ENCODE assay signal across 29 mouse cellular contexts in genomic region chr5:65770493-65770892, GRCm38 (mm10). TPM values are rescaled to one million over a fixed set of nuclear protein-coding genes. Genes with fewer than 3 reads are reported as not detected.
A peak's percentile ranks its signal among the peaks of the same experiment; 100 is the strongest.
DNase-seq lines count a peak whose midpoint lies in the region; ATAC-seq and TF ChIP-seq lines count a peak whose summit lies in the region.
"Had no signal": no experiment of that assay in that cellular context is flagged by ENCODE, and none has a peak within 500 bp of the region (broad histone marks: within the 10 kb centered on the region; RNA-seq: fewer than 3 reads in every experiment).

No protein-coding gene starts in this region.

- no peaks in the 10 kb centered on the region for H3K27me3 ChIP-seq in lung, embryonic 14.5 days (ENCODE audit: insufficient read depth, low read length)
- no peaks in the 10 kb centered on the region for H3K27me3 ChIP-seq in lung, postnatal 0 days (replicated peaks; ENCODE audit: insufficient read depth, low read length)
- H3K27me3 ChIP-seq: CH12.LX; embryonic facial prominence, embryonic 12.5 days; embryonic facial prominence, embryonic 15.5 days; forebrain, embryonic 13.5 days; heart, embryonic 12.5 days; heart, embryonic 15.5 days; hindbrain, embryonic 13.5 days had no signal

- DNase-seq in lung, embryonic 14.5 days, result peak; percentile 24
- no peak for DNase-seq in lung, postnatal 10 days
- peak; percentile 92 for DNase-seq in lung, postnatal 0 days (ENCODE audit: low spot score)
- no peak for DNase-seq in lung, postnatal 4 days
- peak; percentile 67 for DNase-seq in lung, postnatal 25 days (ENCODE audit: low spot score)
- DNase-seq in kidney, adult 9 months, result no peak
- no peak for DNase-seq in heart, adult 18-20 months
- DNase-seq in cerebellum, postnatal 36 days, result no peak
- DNase-seq: adrenal gland, adult 8-10 months; adrenal gland, postnatal 25 days; B cell, adult 2 months; cerebellum, adult 18-20 months; cerebellum, adult 9-10 months; cerebellum, postnatal 14 days; gastrocnemius, postnatal 10 days; gastrocnemius, postnatal 36 days; heart, postnatal 36 days had no signal

- no peaks in the 10 kb centered on the region for H3K4me1 ChIP-seq in lung, embryonic 14.5 days (ENCODE audit: insufficient read depth)
- 0 out of 2 replicates have a peak, but pooled peaks cover 4% of the 10 kb centered on the region for H3K4me1 ChIP-seq in lung, postnatal 0 days (ENCODE audit: insufficient read depth, low read depth, low read length)

- no peak for ATAC-seq in lung, embryonic 14.5 days (ENCODE audit: insufficient read depth)
- ATAC-seq in lung, postnatal 0 days, result peak; percentile 91
- ATAC-seq: forebrain, embryonic 13.5 days; forebrain, embryonic 16.5 days; hindbrain, embryonic 16.5 days had no signal

- H3K4me3 ChIP-seq in lung, embryonic 14.5 days (ENCODE audit: low read depth, low read length), result no peak overlapping the region
- H3K4me3 ChIP-seq in lung, postnatal 0 days (ENCODE audit: low read depth, low read length), result no peak overlapping the region
- H3K4me3 ChIP-seq: embryonic facial prominence, embryonic 12.5 days; embryonic facial prominence, embryonic 15.5 days; forebrain, embryonic 10.5 days; forebrain, embryonic 13.5 days; heart, embryonic 12.5 days; heart, embryonic 15.5 days; hindbrain, embryonic 10.5 days; hindbrain, embryonic 13.5 days had no signal

- 77% methylated on average over 4 of the region's 4 CpGs for WGBS in lung, embryonic 14.5 days
- 59% methylated on average over 4 of the region's 4 CpGs for WGBS in lung, postnatal 0 days

- no peak overlapping the region for H3K27ac ChIP-seq in lung, embryonic 14.5 days (ENCODE audit: low read depth)
- H3K27ac ChIP-seq in lung, postnatal 0 days (ENCODE audit: low read length), result peak overlapping the region; percentile 72
- H3K27ac ChIP-seq: embryonic facial prominence, embryonic 12.5 days; embryonic facial prominence, embryonic 15.5 days; forebrain, embryonic 10.5 days; forebrain, embryonic 13.5 days; heart, embryonic 15.5 days; hindbrain, embryonic 10.5 days; hindbrain, embryonic 13.5 days had no signal

- H3K9me3 ChIP-seq in lung, embryonic 14.5 days (ENCODE audit: low read depth, low read length), result no peaks in the 10 kb centered on the region
- no peaks in the 10 kb centered on the region for H3K9me3 ChIP-seq in lung, postnatal 0 days (ENCODE audit: low read length)
- H3K9me3 ChIP-seq: embryonic facial prominence, embryonic 12.5 days; embryonic facial prominence, embryonic 15.5 days; forebrain, embryonic 10.5 days; forebrain, embryonic 13.5 days; G1E; heart, embryonic 12.5 days; heart, embryonic 15.5 days; hindbrain, embryonic 10.5 days; hindbrain, embryonic 13.5 days had no signal

- H3K4me2 ChIP-seq in lung, embryonic 14.5 days, result no peak overlapping the region
- no peak overlapping the region for H3K4me2 ChIP-seq in lung, postnatal 0 days (replicated peaks; ENCODE audit: low read depth, low read length)
- H3K4me2 ChIP-seq: embryonic facial prominence, embryonic 12.5 days; embryonic facial prominence, embryonic 15.5 days; forebrain, embryonic 13.5 days; heart, embryonic 12.5 days; heart, embryonic 15.5 days; hindbrain, embryonic 13.5 days had no signal

- TF ChIP-seq EP300 in lung, postnatal 0 days (IDR thresholded peaks at IDR 0.05), result peak; percentile 93

- H3K36me3 ChIP-seq in lung, embryonic 14.5 days (ENCODE audit: insufficient read depth), result peaks cover 8% of the 10 kb centered on the region; the same call in 1 of the 2 replicates
- no peaks in the 10 kb centered on the region for H3K36me3 ChIP-seq in lung, postnatal 0 days (ENCODE audit: insufficient read depth, low read length)

- TF ChIP-seq CTCF in lung, embryonic 14.5 days (IDR thresholded peaks at IDR 0.05; ENCODE audit: low read depth), result no peak
- no peak for TF ChIP-seq CTCF in lung, postnatal 0 days (IDR thresholded peaks at IDR 0.05)

- no peak overlapping the region for H3K9ac ChIP-seq in lung, embryonic 14.5 days
- no peak overlapping the region for H3K9ac ChIP-seq in lung, postnatal 0 days (replicated peaks; ENCODE audit: low read depth)
- H3K9ac ChIP-seq: embryonic facial prominence, embryonic 12.5 days; embryonic facial prominence, embryonic 15.5 days; forebrain, embryonic 13.5 days; heart, embryonic 12.5 days; heart, embryonic 15.5 days; hindbrain, embryonic 13.5 days had no signal

RNA-seq across cellular contexts. Expression of gene N4bp2, which starts 7.2 kb away (rescaled TPM):
- polyA plus RNA-seq in lung, embryonic 14.5 days (2014; fragmentation: Nextera tagmentation; extraction: Ambion mirVana), result 33.0 and 33.2 TPM in 2 replicates
- 7.0 and 7.5 TPM in 2 replicates for polyA plus RNA-seq in lung, postnatal 0 days (2015; fragmentation: Nextera tagmentation; extraction: Ambion mirVana)
- total RNA-seq in heart, adult 18-20 months (2021), result 10 to 100 TPM in 1 of 2 experiments, 1 to 10 TPM in 1; 9.8 to 11.5 TPM

Comparison
In these comparisons a context has a peak if more than half of its experiments do, and no peak if none do; other contexts are left out.
1. DNase-seq: peak in lung, embryonic 14.5 days (single experiment), lung, postnatal 0 days (single experiment) and lung, postnatal 25 days (single experiment); none in lung, postnatal 10 days (single experiment), lung, postnatal 4 days (0 of 2), kidney, adult 9 months (single experiment), heart, adult 18-20 months (0 of 2) and cerebellum, postnatal 36 days (0 of 2).